Mouse (Mus musculus) hematopoietic multipotent progenitor cell, adult 10-12 weeks (in vitro differentiated cells): ENCODE data around the gene Gmppa. TPM values are rescaled to one million over a fixed set of nuclear protein-coding genes. Genes with fewer than 3 reads are reported as not detected.

Experiments used
- polyA plus RNA-seq: library from polyadenylated mRNA; stranded (reverse); fragments of >175 nt; gene quantifications from 2 replicates; pipeline ENCODE4 v1.2.3, GENCODE M21; 2012; ENCODE audit warnings: low replicate concordance

Gmppa gene
- polyA plus RNA-seq = 112 and 181 TPM in 2 replicates

GRCm38 (mm10) chr1:75435475-75436328 lies at the start of gene Gmppa:
Gmppa (plus strand) TSS chr1:75435930.

GRCm38 (mm10) chr1:75450314-75451005 lies 14.7 kb downstream of the Gmppa start, which contains the start of gene Asic4:
Asic4 (plus strand) TSS chr1:75450436.

GRCm38 (mm10) chr1:75478916-75479634 lies 43.3 kb downstream of the Gmppa start, which contains the start of the genes Chpf and Tmem198:
Chpf (minus strand) TSS chr1:75479307.
Tmem198 (plus strand) TSS chr1:75479532.

Other genes with a start within 250 kb of the Gmppa start
- gene Ankzf1, start 243.8 kb upstream of the Gmppa start, polyA plus RNA-seq = 11.8 and 19.3 TPM in 2 replicates
- 41.2 and 51.7 TPM in 2 replicates for gene Atg9a, start 243.7 kb upstream of the Gmppa start, polyA plus RNA-seq
- 0.58 and 0.97 TPM in 2 replicates for gene Glb1l, start 225.1 kb upstream of the Gmppa start, polyA plus RNA-seq
- gene Stk16, start 225.1 kb upstream of the Gmppa start, polyA plus RNA-seq = 61.2 and 158 TPM in 2 replicates
- gene Tuba4a, start 216.1 kb upstream of the Gmppa start, polyA plus RNA-seq = 16.3 and 47.0 TPM in 2 replicates
- gene A630095N17Rik, start 203.8 kb upstream of the Gmppa start, polyA plus RNA-seq = 0.28 TPM in 1 of 2 replicates, not detected in the other
- 18.6 and 44.4 TPM in 2 replicates for gene Dnajb2, start 199.5 kb upstream of the Gmppa start, polyA plus RNA-seq
- 0.25 and 0.55 TPM in 2 replicates for gene Ptprn, start 171.4 kb upstream of the Gmppa start, polyA plus RNA-seq
- not detected in 2 replicates for gene Resp18, start 157.5 kb upstream of the Gmppa start, polyA plus RNA-seq
- gene Dnpep, start 117.9 kb upstream of the Gmppa start, polyA plus RNA-seq = 31.1 and 62.9 TPM in 2 replicates
- 0.42 and 3.0 TPM in 2 replicates for gene Des, start 75.6 kb upstream of the Gmppa start, polyA plus RNA-seq
- gene Speg, start 60.6 kb upstream of the Gmppa start, polyA plus RNA-seq = 1.3 and 3.6 TPM in 2 replicates
- gene Asic4, start 14.5 kb downstream of the Gmppa start, polyA plus RNA-seq = not detected in 2 replicates
- 43.0 and 64.3 TPM in 2 replicates for gene Chpf, start 43.4 kb downstream of the Gmppa start, polyA plus RNA-seq
- gene Tmem198, start 43.6 kb downstream of the Gmppa start, polyA plus RNA-seq = 2.5 and 7.4 TPM in 2 replicates
- gene Obsl1, start 70.5 kb downstream of the Gmppa start, polyA plus RNA-seq = 0.13 and 0.53 TPM in 2 replicates
- gene Inha, start 71.1 kb downstream of the Gmppa start, polyA plus RNA-seq = 0.08 and 0.48 TPM in 2 replicates
- gene Stk11ip, start 85.6 kb downstream of the Gmppa start, polyA plus RNA-seq = 126 and 243 TPM in 2 replicates
- gene Slc4a3, start 110.3 kb downstream of the Gmppa start, polyA plus RNA-seq = 1.1 and 2.2 TPM in 2 replicates